9 mouse cellular contexts compared by ENCODE assay signal in genomic region chrX:102660712-102661111, GRCm38 (mm10). TPM values are rescaled to one million over a fixed set of nuclear protein-coding genes. Genes with fewer than 3 reads are reported as not detected.
DNase-seq lines count a peak whose midpoint lies in the region; ATAC-seq lines count a peak whose summit lies in the region.
"Had no signal": no experiment of that assay in that cellular context is flagged by ENCODE, and none has a peak within 500 bp of the region (broad histone marks: within the 10 kb centered on the region; RNA-seq: fewer than 3 reads in every experiment).

No protein-coding gene starts in this region.

- no peak for ATAC-seq in hindbrain, embryonic 14.5 days (ENCODE audit: low FRiP score)
- ATAC-seq in hindbrain, embryonic 12.5 days (ENCODE audit: low FRiP score), result no peak
- no peak for ATAC-seq in forebrain, embryonic 16.5 days

- H3K27me3 ChIP-seq in hindbrain, embryonic 14.5 days (ENCODE audit: control insufficient read depth, insufficient read depth, low read length), result no peaks in the 10 kb centered on the region
- no peaks in the 10 kb centered on the region; the same call in 1 of the 2 replicates for H3K27me3 ChIP-seq in hindbrain, embryonic 12.5 days
- H3K27me3 ChIP-seq in forebrain, embryonic 16.5 days (replicated peaks; ENCODE audit: control insufficient read depth, insufficient read depth, low read length), result no peaks in the 10 kb centered on the region
- H3K27me3 ChIP-seq: liver, embryonic 15.5 days had no signal

- peak; percentile 25 for DNase-seq in hindbrain, embryonic 14.5 days (ENCODE audit: low spot score)
- peak; percentile 8 for DNase-seq in urinary bladder, postnatal 14 days (ENCODE audit: low spot score)
- DNase-seq in urinary bladder, adult 18-20 months (ENCODE audit: low spot score in 2 of 2), result no peak
- peak; percentile 2 to 42 for DNase-seq in heart, postnatal 14 days
- no peak for DNase-seq in spleen, postnatal 14 days (ENCODE audit: low spot score in 2 of 2)

- no peak overlapping the region for H3K9ac ChIP-seq in hindbrain, embryonic 14.5 days
- H3K9ac ChIP-seq in hindbrain, embryonic 12.5 days, result no peak overlapping the region
- H3K9ac ChIP-seq in forebrain, embryonic 16.5 days (replicated peaks; ENCODE audit: low read depth, low read length), result no peak overlapping the region
- H3K9ac ChIP-seq: liver, embryonic 15.5 days had no signal

- H3K9me3 ChIP-seq in hindbrain, embryonic 14.5 days (ENCODE audit: control insufficient read depth, low read length), result no peaks in the 10 kb centered on the region
- no peaks in the 10 kb centered on the region for H3K9me3 ChIP-seq in hindbrain, embryonic 12.5 days (replicated peaks)
- no peaks in the 10 kb centered on the region for H3K9me3 ChIP-seq in forebrain, embryonic 16.5 days (ENCODE audit: control insufficient read depth, low read length)
- H3K9me3 ChIP-seq: liver, embryonic 15.5 days had no signal

- H3K4me1 ChIP-seq in hindbrain, embryonic 14.5 days (replicated peaks; ENCODE audit: control insufficient read depth, insufficient read depth, low read length), result no peaks in the 10 kb centered on the region
- no peaks in the 10 kb centered on the region for H3K4me1 ChIP-seq in hindbrain, embryonic 12.5 days
- H3K4me1 ChIP-seq in forebrain, embryonic 16.5 days (replicated peaks; ENCODE audit: control insufficient read depth, insufficient read depth, low read length), result no peaks in the 10 kb centered on the region
- H3K4me1 ChIP-seq: liver, embryonic 15.5 days had no signal

- no peak overlapping the region for H3K27ac ChIP-seq in hindbrain, embryonic 14.5 days
- H3K27ac ChIP-seq in hindbrain, embryonic 12.5 days, result no peak overlapping the region
- H3K27ac ChIP-seq in forebrain, embryonic 16.5 days (ENCODE audit: low read length), result no peak overlapping the region
- H3K27ac ChIP-seq: liver, embryonic 15.5 days had no signal

- intact Hi-C loops in heart, postnatal 14 days (cut with DNase I), result no loop called here

- H3K4me3 ChIP-seq in hindbrain, embryonic 14.5 days (replicated peaks; ENCODE audit: low read length), result no peak overlapping the region
- H3K4me3 ChIP-seq in hindbrain, embryonic 12.5 days, result no peak overlapping the region
- no peak overlapping the region for H3K4me3 ChIP-seq in forebrain, embryonic 16.5 days (replicated peaks; ENCODE audit: low read length)
- H3K4me3 ChIP-seq: liver, embryonic 15.5 days had no signal

- no peak overlapping the region for H3K4me2 ChIP-seq in hindbrain, embryonic 14.5 days (replicated peaks)
- no peak overlapping the region for H3K4me2 ChIP-seq in hindbrain, embryonic 12.5 days (replicated peaks)
- H3K4me2 ChIP-seq in forebrain, embryonic 16.5 days (ENCODE audit: low read length), result no peak overlapping the region
- H3K4me2 ChIP-seq: liver, embryonic 15.5 days had no signal

- 13% methylated on average over 3 of the region's 3 CpGs for WGBS in hindbrain, embryonic 14.5 days
- 20% methylated on average over 3 of the region's 3 CpGs for WGBS in hindbrain, embryonic 12.5 days
- 23% methylated on average over 3 of the region's 3 CpGs for WGBS in forebrain, embryonic 16.5 days

- H3K36me3 ChIP-seq in hindbrain, embryonic 14.5 days (replicated peaks; ENCODE audit: control insufficient read depth, insufficient read depth), result no peaks in the 10 kb centered on the region
- H3K36me3 ChIP-seq in hindbrain, embryonic 12.5 days, result no peaks in the 10 kb centered on the region
- H3K36me3 ChIP-seq in forebrain, embryonic 16.5 days (ENCODE audit: control insufficient read depth, insufficient read depth), result no peaks in the 10 kb centered on the region
- H3K36me3 ChIP-seq: liver, embryonic 15.5 days had no signal

RNA-seq across cellular contexts. Expression of gene Phka1, which starts 16.7 kb away (rescaled TPM):
- polyA plus RNA-seq in hindbrain, embryonic 14.5 days (2014; fragmentation: Nextera tagmentation; extraction: Ambion mirVana), result 9.4 TPM in 2 replicates
- 7.8 and 9.5 TPM in 2 replicates for polyA plus RNA-seq in hindbrain, embryonic 12.5 days (2016; fragmentation: Nextera tagmentation; extraction: Ambion mirVana)
- total RNA-seq in heart, postnatal 14 days (2021), result 10 to 100 TPM; 24.4 to 29.4 TPM
- 4.6 and 5.5 TPM in 2 replicates for polyA plus RNA-seq in forebrain, embryonic 16.5 days (2015; fragmentation: Nextera tagmentation; extraction: Ambion mirVana)

RNA-seq across cellular contexts. Expression of gene Gm3880, which starts 26.1 kb away (rescaled TPM):
- not detected in 2 replicates for polyA plus RNA-seq in hindbrain, embryonic 14.5 days (2014; fragmentation: Nextera tagmentation; extraction: Ambion mirVana)
- polyA plus RNA-seq in hindbrain, embryonic 12.5 days (2016; fragmentation: Nextera tagmentation; extraction: Ambion mirVana), result not detected in 2 replicates
- total RNA-seq in heart, postnatal 14 days (2021), result not detected
- polyA plus RNA-seq in forebrain, embryonic 16.5 days (2015; fragmentation: Nextera tagmentation; extraction: Ambion mirVana), result not detected in 2 replicates
- total RNA-seq: neutrophil, adult 5-6 weeks had no signal
- polyA plus RNA-seq: liver, embryonic 15.5 days had no signal

RNA-seq across cellular contexts. Expression of gene Gm9112, which starts 46.7 kb away (rescaled TPM):
- polyA plus RNA-seq in hindbrain, embryonic 14.5 days (2014; fragmentation: Nextera tagmentation; extraction: Ambion mirVana), result not detected in 2 replicates
- not detected in 2 replicates for polyA plus RNA-seq in hindbrain, embryonic 12.5 days (2016; fragmentation: Nextera tagmentation; extraction: Ambion mirVana)
- total RNA-seq in heart, postnatal 14 days (2021), result not detected
- polyA plus RNA-seq in forebrain, embryonic 16.5 days (2015; fragmentation: Nextera tagmentation; extraction: Ambion mirVana), result not detected in 2 replicates
- total RNA-seq: neutrophil, adult 5-6 weeks had no signal
- polyA plus RNA-seq: liver, embryonic 15.5 days had no signal

RNA-seq across cellular contexts. Expression of gene Dmrtc1b, which starts 47.0 kb away (rescaled TPM):
- polyA plus RNA-seq in hindbrain, embryonic 14.5 days (2014; fragmentation: Nextera tagmentation; extraction: Ambion mirVana), result not detected in 2 replicates
- polyA plus RNA-seq in hindbrain, embryonic 12.5 days (2016; fragmentation: Nextera tagmentation; extraction: Ambion mirVana), result not detected in 2 replicates
- total RNA-seq in heart, postnatal 14 days (2021), result not detected
- not detected in 2 replicates for polyA plus RNA-seq in forebrain, embryonic 16.5 days (2015; fragmentation: Nextera tagmentation; extraction: Ambion mirVana)
- total RNA-seq: neutrophil, adult 5-6 weeks had no signal
- polyA plus RNA-seq: liver, embryonic 15.5 days had no signal

Comparison
In these comparisons a context has a peak if more than half of its experiments do, and no peak if none do; other contexts are left out.
1. DNase-seq: peak in hindbrain, embryonic 14.5 days (single experiment), urinary bladder, postnatal 14 days (single experiment) and heart, postnatal 14 days (2 of 2); none in urinary bladder, adult 18-20 months (0 of 2) and spleen, postnatal 14 days (0 of 2).